ENCODE assay signal across 14 mouse cellular contexts in genomic region chr6:88051206-88051605, GRCm38 (mm10).
"Had no signal": no experiment of that assay in that cellular context is flagged by ENCODE, and none has a peak within 500 bp of the region (broad histone marks: within the 10 kb centered on the region; RNA-seq: fewer than 3 reads in every experiment).

No protein-coding gene starts in this region.

- H3K4me1 ChIP-seq: midbrain, embryonic 13.5 days; midbrain, embryonic 15.5 days; neural tube, embryonic 12.5 days had no signal

- DNase-seq: liver; liver, embryonic 13.5 days; liver, postnatal 0 days; right cerebral cortex, postnatal 14 days; thymus, adult 2 months; thymus, postnatal 25 days; thymus, postnatal 4 days had no signal

- H3K4me3 ChIP-seq: liver, embryonic 13.5 days; liver, embryonic 15.5 days; lung, embryonic 15.5 days; megakaryocyte, embryonic 14.5 days; midbrain, embryonic 13.5 days; midbrain, embryonic 15.5 days; neural tube, embryonic 12.5 days; stomach, embryonic 15.5 days had no signal
